17 mouse cellular contexts compared by ENCODE assay signal in genomic region chr9:56414322-56414721, GRCm38 (mm10). TPM values are rescaled to one million over a fixed set of nuclear protein-coding genes. Genes with fewer than 3 reads are reported as not detected.
DNase-seq lines count a peak whose midpoint lies in the region; ATAC-seq and TF ChIP-seq lines count a peak whose summit lies in the region.
"Had no signal": no experiment of that assay in that cellular context is flagged by ENCODE, and none has a peak within 500 bp of the region (broad histone marks: within the 10 kb centered on the region; RNA-seq: fewer than 3 reads in every experiment).

No protein-coding gene starts in this region.

- no peak overlapping the region for H3K27ac ChIP-seq in liver, embryonic 14.5 days
- H3K27ac ChIP-seq in liver, embryonic 12.5 days = no peak overlapping the region
- H3K27ac ChIP-seq in forebrain, embryonic 10.5 days = no peak overlapping the region
- H3K27ac ChIP-seq: embryonic facial prominence, embryonic 12.5 days; kidney, embryonic 15.5 days; limb, embryonic 10.5 days; lung, embryonic 15.5 days had no signal

- peak; percentile 30 for TF ChIP-seq CTCF in liver, embryonic 14.5 days (IDR thresholded peaks at IDR 0.05; ENCODE audit: low read depth)

- no peak overlapping the region for H3K4me3 ChIP-seq in liver, embryonic 14.5 days (ENCODE audit: insufficient read depth in 1 of 2, low read depth in 2 of 2, low read length in 2 of 2)
- no peak overlapping the region for H3K4me3 ChIP-seq in liver, embryonic 12.5 days
- H3K4me3 ChIP-seq in forebrain, embryonic 10.5 days = no peak overlapping the region
- H3K4me3 ChIP-seq: embryonic facial prominence, embryonic 12.5 days; kidney, embryonic 15.5 days; limb, embryonic 10.5 days had no signal

- no peak overlapping the region for H3K9ac ChIP-seq in liver, embryonic 14.5 days (replicated peaks)
- no peak overlapping the region for H3K9ac ChIP-seq in liver, embryonic 12.5 days
- H3K9ac ChIP-seq: embryonic facial prominence, embryonic 12.5 days; kidney, embryonic 15.5 days; lung, embryonic 15.5 days had no signal

- no peaks in the 10 kb centered on the region for H3K36me3 ChIP-seq in liver, embryonic 14.5 days (replicated peaks; ENCODE audit: control insufficient read depth, insufficient read depth, low read depth)
- no peaks in the 10 kb centered on the region for H3K36me3 ChIP-seq in liver, embryonic 12.5 days
- no peaks in the 10 kb centered on the region for H3K36me3 ChIP-seq in forebrain, embryonic 10.5 days (replicated peaks)
- H3K36me3 ChIP-seq: embryonic facial prominence, embryonic 12.5 days; kidney, embryonic 15.5 days; limb, embryonic 10.5 days; lung, embryonic 15.5 days had no signal

- H3K9me3 ChIP-seq in liver, embryonic 14.5 days (ENCODE audit: control insufficient read depth, low read length) = no peaks in the 10 kb centered on the region
- no peaks in the 10 kb centered on the region for H3K9me3 ChIP-seq in liver, embryonic 12.5 days (replicated peaks)
- no peaks in the 10 kb centered on the region for H3K9me3 ChIP-seq in forebrain, embryonic 10.5 days
- H3K9me3 ChIP-seq: embryonic facial prominence, embryonic 12.5 days; kidney, embryonic 15.5 days; limb, embryonic 10.5 days; lung, embryonic 15.5 days had no signal

- no peak for TF ChIP-seq EP300 in liver, embryonic 14.5 days (IDR thresholded peaks at IDR 0.05; ENCODE audit: low read depth)

- no peak for ATAC-seq in liver, embryonic 14.5 days (ENCODE audit: insufficient read depth)
- ATAC-seq in liver, embryonic 12.5 days = no peak
- ATAC-seq: hindbrain, embryonic 16.5 days had no signal

- no peaks in the 10 kb centered on the region for H3K27me3 ChIP-seq in liver, embryonic 14.5 days (ENCODE audit: control insufficient read depth, insufficient read depth, low read length)
- H3K27me3 ChIP-seq in liver, embryonic 12.5 days (replicated peaks) = no peaks in the 10 kb centered on the region
- no peaks in the 10 kb centered on the region for H3K27me3 ChIP-seq in forebrain, embryonic 10.5 days (ENCODE audit: poor library complexity, severe bottlenecking)
- H3K27me3 ChIP-seq: embryonic facial prominence, embryonic 12.5 days; kidney, embryonic 15.5 days; lung, embryonic 15.5 days had no signal

- H3K4me2 ChIP-seq in liver, embryonic 14.5 days (ENCODE audit: low read depth) = no peak overlapping the region
- no peak overlapping the region for H3K4me2 ChIP-seq in liver, embryonic 12.5 days
- H3K4me2 ChIP-seq: embryonic facial prominence, embryonic 12.5 days had no signal

- H3K4me1 ChIP-seq in liver, embryonic 14.5 days (replicated peaks; ENCODE audit: control insufficient read depth in 2 of 2, insufficient read depth in 2 of 2, low read length in 1 of 2) = peaks cover 6 to 14% of the 10 kb centered on the region in 2 experiments; a peak in 3 of 4 replicates
- peaks cover 41% of the 10 kb centered on the region for H3K4me1 ChIP-seq in liver, embryonic 12.5 days
- H3K4me1 ChIP-seq in forebrain, embryonic 10.5 days = peaks cover 15% of the 10 kb centered on the region

- DNase-seq in embryo, embryonic 10.5 days (ENCODE audit: low spot score) = peak; percentile 9
- DNase-seq in embryo, embryonic 10 days (ENCODE audit: low spot score) = no peak
- no peak for DNase-seq in liver, embryonic 14.5 days (ENCODE audit: low read depth in 3 of 3, low spot score in 3 of 3)
- peak; percentile 22 for DNase-seq in CD4-positive helper T cell, adult 2 months (ENCODE audit: low read depth, low spot score)
- DNase-seq in ZHBTc4 (ENCODE audit: low read depth, low spot score) = peak; percentile 54
- no peak for DNase-seq in layer of hippocampus, postnatal 36 days
- no peak for DNase-seq in forebrain, embryonic 10.5 days (ENCODE audit: extremely low spot score, low spot score)
- DNase-seq: adrenal gland, postnatal 36 days; cerebellum, postnatal 14 days; right cerebral cortex, postnatal 14 days; thymus, adult 18-20 months had no signal

RNA-seq across cellular contexts. Expression of gene Peak1, which starts 3.5 kb away (rescaled TPM):
- polyA plus RNA-seq in liver, embryonic 14.5 days (2012; rRNA removed) = 1.5 and 1.8 TPM in 2 replicates
- 2.3 and 2.7 TPM in 2 replicates for polyA plus RNA-seq in liver, embryonic 14.5 days (2014; fragmentation: Nextera tagmentation; extraction: Ambion mirVana)
- polyA plus RNA-seq in liver, embryonic 12.5 days (2016; fragmentation: Nextera tagmentation; extraction: Ambion mirVana) = 5.4 and 5.7 TPM in 2 replicates
- 10 to 100 TPM; 54.3 to 55.6 TPM for total RNA-seq in layer of hippocampus, postnatal 36 days (2021)
- 3.7 and 4.3 TPM in 2 replicates for polyA plus RNA-seq in forebrain, embryonic 10.5 days (2016; fragmentation: Nextera tagmentation; extraction: Ambion mirVana)

RNA-seq across cellular contexts. Expression of gene Hmg20a, which starts 4.1 kb away (rescaled TPM):
- 8.3 and 9.5 TPM in 2 replicates for polyA plus RNA-seq in liver, embryonic 14.5 days (2012; rRNA removed)
- 9.6 and 12.0 TPM in 2 replicates for polyA plus RNA-seq in liver, embryonic 14.5 days (2014; fragmentation: Nextera tagmentation; extraction: Ambion mirVana)
- polyA plus RNA-seq in liver, embryonic 12.5 days (2016; fragmentation: Nextera tagmentation; extraction: Ambion mirVana) = 21.3 and 22.2 TPM in 2 replicates
- 10 to 100 TPM; 77.3 to 80.8 TPM for total RNA-seq in layer of hippocampus, postnatal 36 days (2021)
- polyA plus RNA-seq in forebrain, embryonic 10.5 days (2016; fragmentation: Nextera tagmentation; extraction: Ambion mirVana) = 62.0 and 63.6 TPM in 2 replicates

Comparison
In these comparisons a context has a peak if more than half of its experiments do, and no peak if none do; other contexts are left out.
1. DNase-seq: peak in embryo, embryonic 10.5 days (single experiment), CD4-positive helper T cell, adult 2 months (single experiment) and ZHBTc4 (single experiment); none in embryo, embryonic 10 days (single experiment), liver, embryonic 14.5 days (0 of 3), layer of hippocampus, postnatal 36 days (0 of 2) and forebrain, embryonic 10.5 days (single experiment).